Mouse (Mus musculus) splenic B cell, adult 2 months (primary cell): ENCODE data around the gene Olfr362.
"Not testable (repeated sequence)": the region's sequence is repeated elsewhere in the genome, so short reads cannot be mapped to it uniquely, and the experiment has no call there.

Experiments used
- DNase-seq: peaks from one replicate; pipeline ENCODE4 v3.0.0-alpha.2; 2011; ENCODE audit warnings: low read depth, low spot score
- H3K27me3 ChIP-seq: 2 replicates; pipeline ENCODE4 v1.6.1; 2012; ENCODE audit warnings: mild to moderate bottlenecking, low read length, moderate library complexity, mixed read lengths; ENCODE audit not compliant: control insufficient read depth, poor library complexity, insufficient read depth, severe bottlenecking
- H3K36me3 ChIP-seq: 2 replicates; pipeline ENCODE4 v1.6.1; 2012; ENCODE audit warnings: mild to moderate bottlenecking, low read length, moderate library complexity, mixed read lengths; ENCODE audit not compliant: control insufficient read depth, poor library complexity, insufficient read depth, severe bottlenecking

Olfr362 gene

GRCm38 (mm10) chr2:37117810-37118209, at the start of gene Olfr362:
Gene Olfr362 (minus strand): TSS chr2:37117910.
- no peak for DNase-seq
- Histone ChIP-seq H3K27me3 (no peaks in the 10 kb centered on the region), H3K36me3 (no peaks in the 10 kb centered on the region)

GRCm38 (mm10) chr2:37139022-37139421, 21.3 kb upstream of the Olfr362 start, which contains the start of gene Olfr364-ps1:
Gene Olfr364-ps1 (plus strand): TSS chr2:37139322.
- no peak for DNase-seq
- H3K36me3 ChIP-seq: no peaks in the 10 kb centered on the region

GRCm38 (mm10) chr2:37089190-37089589, 28.5 kb downstream of the Olfr362 start, which contains the start of gene Olfr361:
Gene Olfr361 (minus strand): TSS chr2:37089290.
- not testable (repeated sequence) for DNase-seq, H3K36me3 ChIP-seq, H3K27me3 ChIP-seq

More at GRCm38 (mm10) chr2:37139022-37139421, 21.3 kb upstream of the Olfr362 start, which contains the start of gene Olfr364-ps1:
- H3K27me3 ChIP-seq: no peaks in the 10 kb centered on the region

GRCm38 (mm10) chr2:37065446-37065845, 52.3 kb downstream of the Olfr362 start, which contains the start of gene Olfr360:
Gene Olfr360 (plus strand): TSS chr2:37065746.
- no peaks in the 10 kb centered on the region for H3K27me3 ChIP-seq
- DNase-seq: no peak

More at GRCm38 (mm10) chr2:37065446-37065845, 52.3 kb downstream of the Olfr362 start, which contains the start of gene Olfr360:
- no peaks in the 10 kb centered on the region for H3K36me3 ChIP-seq
